Mouse (Mus musculus) left cerebral cortex, adult 9 months (tissue): ENCODE measurements around the gene CN725425.

Source experiments
- DNase-seq, 2 experiments: peaks; one replicate each; pipeline ENCODE4 v3.0.0; 2022; ENCODE audit warnings: low spot score in 2 of 2

CN725425 gene

DNA sequence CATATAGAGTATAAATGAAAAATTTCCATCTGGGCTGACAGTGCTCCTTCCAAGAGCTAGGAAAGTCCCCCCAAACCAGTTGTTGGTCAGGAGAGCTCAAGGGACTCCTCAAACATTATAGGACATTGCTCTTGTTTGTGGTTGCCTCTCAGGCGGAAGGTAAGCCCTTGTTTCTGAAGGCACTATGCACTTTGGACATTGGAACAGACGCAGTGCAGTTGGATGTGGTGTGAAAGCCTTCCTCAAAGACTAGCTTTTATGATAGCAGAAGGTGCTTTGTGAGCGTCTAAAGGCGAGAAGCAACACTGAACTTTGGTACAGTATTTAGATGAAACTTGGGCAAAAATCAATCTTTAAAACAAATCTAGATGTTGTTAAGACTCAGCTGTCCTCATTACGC lies 7.2 kb downstream of the CN725425 start:
- no peak for DNase-seq

DNA sequence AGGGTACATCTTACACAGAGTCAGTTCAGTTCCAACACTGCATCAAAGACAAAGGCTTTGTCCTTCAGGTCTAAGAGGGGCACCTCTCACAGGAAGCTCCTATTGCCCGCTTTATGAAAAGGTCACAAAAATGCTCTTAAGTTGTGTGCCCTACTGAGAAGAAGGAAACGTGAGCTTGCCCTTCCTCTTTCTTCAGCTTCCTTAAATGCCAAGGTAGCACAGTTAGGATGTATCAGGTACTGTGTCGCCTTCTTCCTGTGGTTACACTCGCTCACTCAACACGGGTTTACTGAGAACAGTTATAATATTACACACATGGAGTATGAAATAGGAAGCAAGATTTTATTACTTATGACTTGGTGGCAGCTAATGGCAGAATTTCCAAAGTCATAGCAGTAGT lies 38.0 kb downstream of the CN725425 start:
- no peak for DNase-seq

DNA sequence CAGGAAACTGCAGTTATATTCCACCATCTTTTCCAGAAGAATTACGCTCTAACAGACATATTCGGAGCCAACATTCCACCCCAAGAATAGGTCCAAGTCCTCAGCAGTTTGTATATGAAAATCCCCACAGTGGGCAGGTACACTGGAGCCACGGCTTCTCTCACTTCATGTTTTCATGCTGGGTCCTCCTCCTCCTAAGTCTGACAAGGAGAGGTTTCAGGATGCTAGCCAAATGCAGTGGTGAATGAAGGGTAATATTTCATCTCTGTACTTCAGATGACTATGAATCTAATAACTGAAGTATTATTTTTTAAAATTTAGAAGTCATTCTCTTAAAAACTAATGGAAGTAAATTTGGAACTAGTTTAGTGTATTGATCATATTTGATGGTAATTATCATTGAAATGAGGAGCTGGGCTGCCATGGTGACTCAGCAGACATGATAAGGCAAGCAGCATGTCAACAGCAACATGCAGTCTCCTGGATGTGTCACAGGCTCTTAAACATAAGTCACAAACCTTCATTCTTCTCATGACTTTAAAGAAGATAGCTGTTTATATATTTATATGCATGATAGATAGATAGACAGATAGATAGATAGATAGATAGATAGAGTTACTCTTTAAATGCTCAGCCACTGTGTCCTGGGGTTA lies 41.5 kb downstream of the CN725425 start:
- DNase-seq: no peak

DNA sequence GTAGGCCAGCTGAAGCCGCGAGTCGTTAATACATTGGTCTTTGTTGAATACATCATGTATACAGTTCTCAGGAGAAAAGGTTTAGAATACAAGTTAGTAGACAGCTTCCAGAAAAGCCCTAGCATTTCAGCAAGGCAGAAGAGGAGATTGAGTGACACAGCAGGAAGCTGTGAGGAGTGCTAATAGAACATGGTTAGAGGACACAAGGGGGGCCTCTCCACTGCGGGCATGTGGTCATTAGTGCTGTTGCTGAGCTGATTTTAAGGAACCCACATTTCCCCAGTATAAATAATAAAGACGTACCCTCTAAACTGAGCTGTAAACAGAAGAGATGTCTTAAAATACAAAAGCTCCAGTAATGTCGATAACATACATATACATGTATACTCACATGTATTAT lies 51.5 kb downstream of the CN725425 start:
- no peak for DNase-seq

DNA sequence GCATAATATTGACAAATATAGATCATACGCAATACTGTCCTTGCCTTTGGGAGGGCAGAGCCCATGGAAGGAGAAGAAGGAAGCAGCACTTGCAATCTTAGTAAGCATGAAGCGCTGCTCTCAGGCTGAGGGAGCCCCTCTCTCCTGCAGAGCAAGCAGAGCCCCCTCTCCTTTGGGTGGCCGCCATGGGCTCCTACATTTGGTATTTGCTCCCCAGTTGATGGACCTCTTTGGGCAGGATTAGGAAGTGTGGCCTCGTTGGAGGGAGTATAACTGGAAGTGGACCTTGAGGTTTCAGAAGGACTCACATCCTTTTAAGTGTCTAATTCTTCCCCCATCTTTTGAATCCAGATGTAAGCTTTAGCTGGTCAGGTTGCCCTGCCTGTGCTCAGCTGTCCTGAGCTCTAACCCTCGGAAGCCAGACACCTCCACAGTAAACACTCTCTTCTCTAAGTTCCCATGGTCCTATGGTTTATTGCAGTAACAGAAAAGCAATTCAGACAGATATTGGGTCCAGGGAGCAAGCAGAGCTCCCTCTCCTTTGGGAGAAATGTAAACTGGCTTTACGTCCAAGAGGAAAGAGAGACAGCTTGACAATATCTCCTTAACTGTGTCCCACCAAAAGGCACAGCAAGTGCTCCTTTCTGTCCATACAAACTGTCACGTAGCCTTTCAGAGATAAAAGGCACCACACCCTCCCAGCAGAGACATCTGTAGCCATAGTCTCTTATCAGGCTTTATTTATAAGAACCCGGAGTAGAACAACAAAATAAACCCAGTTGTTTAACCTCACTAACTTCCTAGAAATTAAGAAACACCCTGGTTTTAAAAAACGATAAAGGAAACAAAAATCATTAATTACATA lies 52.5 kb downstream of the CN725425 start:
- no peak for DNase-seq

DNA sequence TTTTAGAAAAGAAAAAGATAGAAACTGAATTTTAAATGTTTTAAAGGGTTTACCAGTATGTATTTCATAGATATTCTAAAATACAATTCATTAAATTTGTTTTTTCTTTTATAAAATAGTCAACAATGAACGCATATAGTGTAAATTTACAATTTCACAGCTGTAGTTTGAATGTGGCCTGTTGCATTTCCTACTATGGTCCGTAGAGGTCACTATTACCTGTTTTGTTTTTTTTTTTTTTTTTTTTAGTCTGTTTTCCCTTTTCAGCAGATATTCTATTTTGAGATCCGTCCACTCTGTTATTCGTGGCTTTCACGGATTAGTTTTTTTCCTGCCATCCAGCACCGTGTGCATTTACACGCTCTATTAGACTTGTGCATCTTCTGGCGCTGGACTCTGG lies 53.7 kb downstream of the CN725425 start:
- no peak for DNase-seq

DNA sequence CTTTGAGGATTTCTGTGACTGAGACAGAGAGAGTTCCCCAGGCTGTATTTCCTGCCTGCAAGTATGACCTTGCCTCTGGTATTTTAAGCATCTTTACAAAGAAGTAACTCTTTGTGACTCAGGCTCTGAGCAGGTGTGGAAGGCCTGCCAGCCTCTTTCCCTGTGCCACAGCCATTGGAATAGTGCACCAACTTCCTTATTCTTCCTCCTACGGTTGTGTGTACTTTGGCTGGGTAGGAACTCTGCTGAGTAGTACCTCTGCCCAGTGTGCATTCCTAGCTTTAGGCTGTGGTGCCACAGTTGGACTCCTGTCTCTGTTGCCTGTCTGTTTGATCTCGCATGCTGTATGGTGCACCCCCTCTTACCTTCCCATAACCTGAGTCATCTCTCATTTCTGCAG lies 56.0 kb downstream of the CN725425 start:
- DNase-seq: no peak

DNA sequence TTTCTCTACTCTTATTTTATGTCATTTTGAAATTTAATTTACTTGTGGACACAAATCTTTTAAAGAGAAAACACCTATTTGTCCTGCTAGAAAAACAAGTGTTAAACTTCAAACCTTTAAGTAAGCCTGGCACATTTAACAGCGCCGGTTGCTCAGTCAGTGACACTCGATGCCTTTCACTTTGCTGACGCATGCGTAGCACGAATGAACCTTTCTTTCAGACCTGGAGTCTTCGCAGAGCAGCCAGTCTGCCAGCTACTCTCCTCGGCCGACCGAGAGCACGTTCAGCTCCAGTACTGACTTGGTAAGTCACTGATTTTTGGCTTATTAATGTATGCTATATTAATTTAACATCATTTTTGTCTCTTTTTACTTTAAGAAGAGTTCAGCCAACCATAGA lies 57.8 kb downstream of the CN725425 start:
- no peak for DNase-seq

DNA sequence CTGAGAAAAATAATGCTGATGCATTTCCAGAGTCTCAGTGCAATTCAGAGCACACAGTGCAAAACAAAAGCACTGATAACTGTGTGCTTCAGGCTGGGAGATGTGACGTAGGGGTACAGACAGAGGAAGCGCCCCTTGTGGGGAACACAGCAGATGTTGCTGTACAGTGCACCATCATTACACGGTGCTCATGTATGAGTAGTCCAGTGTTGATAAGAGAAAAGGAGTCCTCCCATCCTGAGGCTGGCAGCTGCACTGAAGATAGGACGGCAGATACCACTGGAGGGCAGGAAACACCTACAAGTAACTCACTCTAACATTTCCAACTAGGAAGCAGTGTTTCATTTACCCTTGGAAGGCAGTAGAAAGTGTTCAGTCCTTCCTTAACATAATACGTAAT lies 61.3 kb downstream of the CN725425 start:
- DNase-seq: no peak

DNA sequence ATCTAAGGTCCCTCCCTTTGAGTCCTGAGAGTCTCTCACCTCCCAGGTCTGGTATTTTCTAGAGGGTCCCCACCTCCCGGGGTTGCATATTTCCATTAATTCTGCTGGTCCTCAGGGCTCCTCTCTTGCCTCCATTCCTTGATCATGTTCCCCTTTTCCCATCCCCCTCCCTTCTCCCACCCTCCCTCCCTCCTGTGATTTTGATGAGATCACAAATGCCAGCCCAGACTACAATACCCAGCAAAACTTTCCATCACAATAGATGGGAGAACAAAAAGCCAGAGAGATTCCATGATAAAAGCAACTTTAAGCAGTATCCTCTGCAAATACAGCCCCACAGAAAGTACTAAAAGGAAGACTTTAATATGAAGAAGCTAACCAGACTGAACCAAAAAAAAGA lies 64.6 kb downstream of the CN725425 start:
- DNase-seq: no peak

DNA sequence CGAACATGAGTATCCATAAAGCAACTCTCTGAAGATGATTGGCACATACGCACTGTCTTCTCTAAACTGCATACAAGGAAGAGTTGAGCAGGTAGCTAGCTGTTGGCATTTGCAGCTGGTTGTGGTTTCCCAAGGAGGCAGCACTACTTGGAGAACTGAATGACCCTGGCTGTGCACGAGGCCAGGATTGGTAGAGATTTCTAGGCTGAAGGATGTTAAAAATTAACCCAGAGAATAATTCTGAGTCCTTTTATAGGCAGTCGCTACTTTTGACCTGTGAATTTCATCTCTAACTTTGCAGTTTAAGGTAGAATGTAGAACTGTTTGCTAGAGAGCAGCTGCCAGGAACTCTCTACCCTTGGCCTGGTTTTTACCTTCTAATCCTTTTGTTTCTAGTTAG lies 69.2 kb downstream of the CN725425 start:
- DNase-seq: no peak

DNA sequence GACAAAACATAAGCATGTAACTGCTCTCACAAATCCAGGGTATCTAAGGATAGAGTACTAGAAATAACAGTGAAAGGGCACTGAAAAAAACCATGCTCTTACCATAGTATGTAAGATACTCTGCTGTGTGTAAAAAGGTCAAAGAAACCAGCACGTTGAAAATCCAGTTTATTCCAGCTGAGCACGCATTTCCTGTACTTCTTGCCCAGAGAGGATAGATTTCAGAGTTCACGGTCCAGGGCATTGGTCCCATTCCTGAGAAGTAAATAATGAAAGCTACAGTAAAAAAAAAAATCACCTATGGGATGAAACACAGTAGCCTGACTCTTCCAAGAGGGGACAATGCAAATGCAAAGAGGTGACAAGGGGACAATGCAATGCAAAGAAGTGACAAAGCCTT lies 76.7 kb downstream of the CN725425 start:
- DNase-seq: no peak

DNA sequence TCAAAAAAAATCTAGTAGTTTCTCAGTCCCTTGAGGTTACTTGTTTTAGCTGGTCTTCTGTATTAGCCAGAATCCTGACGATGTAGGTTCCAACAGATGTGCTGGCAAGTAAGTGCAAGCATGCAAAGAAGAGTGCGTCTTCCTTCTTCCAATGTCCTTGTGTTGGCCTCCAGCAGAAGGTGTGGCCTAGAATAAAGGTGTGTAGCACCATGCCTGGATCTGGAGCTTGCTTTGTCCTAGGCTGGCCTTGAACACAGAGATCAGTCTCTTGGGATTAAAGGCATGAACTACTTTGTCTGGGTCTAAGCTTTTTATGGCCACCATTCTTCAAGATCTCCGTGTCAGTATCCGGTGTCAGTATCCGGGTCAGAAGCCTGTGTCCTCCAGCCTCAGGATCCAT lies 80.3 kb downstream of the CN725425 start:
- DNase-seq: no peak

DNA sequence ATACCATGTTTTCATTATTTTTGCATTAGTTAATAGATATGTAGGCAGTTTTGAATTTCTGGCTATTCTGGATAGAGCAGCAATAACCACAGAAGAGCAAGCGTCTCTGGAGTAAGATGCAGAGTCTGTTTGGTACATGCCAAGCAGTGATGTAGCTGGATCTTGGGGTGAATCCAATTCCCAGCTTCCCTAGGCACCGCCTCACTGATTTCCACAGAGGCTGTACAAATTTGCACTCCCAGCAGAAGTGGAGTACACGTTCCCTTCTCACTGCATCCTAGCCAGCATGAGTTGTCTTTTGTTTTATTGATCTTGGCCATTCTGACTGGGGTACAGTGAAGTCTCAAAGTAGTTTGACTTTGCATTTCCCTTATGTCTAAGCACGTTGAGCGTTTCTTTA lies 82.2 kb downstream of the CN725425 start:
- no peak for DNase-seq

DNA sequence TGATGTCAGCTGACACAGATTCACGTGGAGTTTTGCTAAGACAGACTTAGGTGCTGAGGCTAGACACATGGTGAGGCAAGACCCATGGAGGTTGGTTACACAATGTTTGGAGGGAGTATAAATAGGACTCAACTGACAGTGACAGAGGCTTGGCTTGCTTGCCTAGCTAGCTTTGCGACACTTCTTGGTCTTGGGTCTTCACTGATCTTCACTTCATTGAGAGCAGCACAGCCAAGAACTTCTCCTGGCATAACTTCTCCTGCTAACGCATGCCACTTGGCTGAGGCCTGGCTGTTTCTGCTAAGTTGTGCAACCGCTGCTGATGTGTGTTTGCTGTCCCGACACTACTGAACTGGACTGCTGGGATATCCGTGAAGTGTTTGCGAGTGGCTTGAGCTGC lies 83.5 kb downstream of the CN725425 start:
- no peak for DNase-seq

DNA sequence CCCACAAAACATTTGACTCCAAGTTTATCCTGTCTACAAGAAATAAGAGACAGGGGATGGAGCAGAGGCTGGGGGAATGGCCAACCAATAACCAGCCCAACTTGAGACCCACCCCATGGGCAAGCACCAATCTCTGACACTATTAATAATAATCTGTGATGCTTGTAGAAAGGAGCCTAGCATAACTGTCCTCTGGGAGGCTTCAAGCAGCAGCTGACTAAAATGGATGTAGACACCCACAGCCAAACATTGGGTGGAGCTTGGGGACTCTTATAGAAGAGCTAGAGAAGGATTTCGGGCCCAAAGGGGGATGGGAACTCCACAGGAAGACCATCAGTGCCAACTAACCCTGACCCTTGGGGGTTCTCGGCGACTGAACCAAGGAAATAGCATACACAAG lies 84.1 kb downstream of the CN725425 start:
- no peak for DNase-seq

DNA sequence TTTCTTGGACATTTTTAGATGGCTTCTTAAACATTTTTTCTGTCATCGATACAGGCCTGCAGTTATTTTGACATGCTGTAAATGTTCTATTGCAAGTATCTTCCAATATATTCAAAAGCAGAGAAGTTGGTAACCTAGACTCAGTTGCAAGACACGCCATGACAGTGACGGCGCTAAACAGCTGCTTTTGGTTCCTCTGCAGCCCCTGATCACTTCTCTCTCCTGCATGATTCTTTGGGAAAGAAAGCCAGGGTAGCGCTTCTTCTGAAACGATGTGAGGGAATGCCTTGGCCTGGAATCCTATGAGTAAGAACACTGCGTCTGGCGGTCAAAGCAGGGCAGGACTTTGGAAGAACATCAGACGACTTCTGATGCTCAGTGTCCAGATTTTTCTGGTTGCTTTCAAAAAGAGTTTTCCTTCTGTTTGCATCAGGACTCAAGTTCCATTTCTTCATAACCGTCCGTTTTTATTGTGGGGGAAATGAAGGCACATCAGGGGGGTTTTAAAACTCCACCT lies 100.1 kb downstream of the CN725425 start:
- no peak for DNase-seq

DNA sequence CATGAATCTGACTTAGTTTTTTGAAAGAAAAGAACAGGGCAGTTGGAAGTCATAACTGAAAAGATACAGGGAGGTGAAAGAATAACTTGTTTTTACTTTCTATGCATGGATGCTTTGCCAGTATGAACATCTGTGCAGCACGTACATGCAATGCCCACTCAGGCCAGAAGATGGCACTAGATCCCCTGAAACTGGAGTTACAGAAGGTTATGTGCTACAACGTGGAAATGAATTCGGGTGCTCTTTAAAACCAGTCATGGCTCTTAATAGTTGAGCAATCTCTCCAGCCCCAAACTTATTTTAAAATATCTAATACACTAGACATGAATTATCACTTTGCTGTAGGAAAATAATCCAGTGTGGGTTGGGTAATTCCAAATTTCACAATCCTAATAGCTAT lies 102.1 kb downstream of the CN725425 start:
- peak; percentile 31 to 95 for DNase-seq

DNA sequence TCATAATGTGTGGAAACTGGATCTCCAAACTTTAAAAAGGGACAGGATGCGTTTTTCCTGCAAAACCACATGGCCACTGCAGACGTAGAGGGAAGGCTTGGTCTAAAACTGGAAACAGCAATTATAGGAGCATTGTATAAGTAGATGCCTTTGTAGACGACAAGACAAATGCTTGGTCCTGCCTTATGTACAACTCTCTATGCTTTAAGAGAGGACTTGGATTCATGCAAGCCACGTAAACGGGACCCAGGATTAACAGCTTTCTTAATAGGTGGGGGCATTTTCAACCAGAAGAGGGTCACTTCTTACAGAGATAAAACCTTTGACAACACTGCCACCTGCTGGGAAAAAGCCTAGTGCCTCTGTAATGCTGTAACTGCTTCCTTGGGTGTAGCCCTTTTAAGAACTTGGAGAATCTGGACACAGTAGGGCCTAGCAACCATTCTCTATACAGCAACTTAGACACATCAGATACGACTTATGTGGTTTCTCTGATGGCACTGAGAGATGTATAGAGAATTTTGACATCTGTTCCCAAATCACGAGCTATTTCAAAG lies 105.1 kb downstream of the CN725425 start:
- peak in 1 of 2 experiments; percentile 49 for DNase-seq
